ENCODE assay signal across 13 mouse cellular contexts in genomic region chr5:111527741-111528140, GRCm38 (mm10).
"Had no signal": no experiment of that assay in that cellular context is flagged by ENCODE, and none has a peak within 500 bp of the region (broad histone marks: within the 10 kb centered on the region; RNA-seq: fewer than 3 reads in every experiment).

No protein-coding gene starts in this region.

- ATAC-seq: lung, postnatal 0 days; midbrain, embryonic 15.5 days had no signal

- DNase-seq: kidney, adult 18-20 months; kidney, postnatal 10 days; lung, adult 18-20 months; lung, postnatal 36 days; right cerebral cortex, postnatal 4 days; spleen, adult 18-20 months; thymus, adult 18-20 months; thymus, postnatal 14 days had no signal

- H3K9me3 ChIP-seq: limb, embryonic 13.5 days; midbrain, embryonic 15.5 days had no signal

- H3K9ac ChIP-seq: limb, embryonic 13.5 days; liver, embryonic 14.5 days; midbrain, embryonic 15.5 days had no signal

- H3K4me3 ChIP-seq: left cerebral cortex, adult 2 months; limb, embryonic 13.5 days; midbrain, embryonic 15.5 days had no signal

- H3K27ac ChIP-seq: left cerebral cortex, adult 2 months; limb, embryonic 13.5 days; liver, embryonic 14.5 days; midbrain, embryonic 15.5 days had no signal

- H3K36me3 ChIP-seq: limb, embryonic 13.5 days; midbrain, embryonic 15.5 days had no signal

- H3K27me3 ChIP-seq: midbrain, embryonic 15.5 days had no signal

- H3K4me2 ChIP-seq: limb, embryonic 13.5 days; midbrain, embryonic 15.5 days had no signal
